Mouse (Mus musculus) liver, embryonic 14.5 days (tissue): Measurements from ENCODE around the gene Ikzf2. TPM values are rescaled to one million over a fixed set of nuclear protein-coding genes. Genes with fewer than 3 reads are reported as not detected.

Experiments used
- ATAC-seq: fragments of 200-750 bp; cut with Nextera tagmentation; 2 replicates; pipeline ENCODE4 v1.8.0; 2017; ENCODE audit warnings: moderate number of reproducible peaks, mild to moderate bottlenecking, moderate library complexity; ENCODE audit not compliant: insufficient read depth
- DNase-seq, 3 experiments: peaks; one replicate each; pipeline ENCODE4 v3.0.0-alpha.2; 2012 to 2013; ENCODE audit warnings: low read depth in 3 of 3, low spot score in 3 of 3
- H3K27ac ChIP-seq: fragments of 300-500 bp; sonication (generic); 2 replicates; pipeline ENCODE4 v1.5.1; 2014; ENCODE audit warnings: moderate library complexity, mild to moderate bottlenecking, control low read depth, inconsistent platforms
- H3K27me3 ChIP-seq: fragments of 300-500 bp; sonication (generic); 2 replicates; pipeline ENCODE4 v1.6.1; 2014; ENCODE audit warnings: mild to moderate bottlenecking, low read length, moderate library complexity; ENCODE audit not compliant: control insufficient read depth, insufficient read depth
- H3K36me3 ChIP-seq: fragments of 300-500 bp; sonication (generic); replicated peaks from 2 replicates; pipeline ENCODE4 v1.6.1; 2014; ENCODE audit warnings: low read depth; ENCODE audit not compliant: control insufficient read depth, insufficient read depth
- H3K4me1 ChIP-seq, 2 experiments: fragments of 200-500 bp in 1 of 2; fragments of 300-500 bp in 1 of 2; sonication (generic) in 1 of 2; replicated peaks; 2 replicates each; pipeline ENCODE4 v1.6.1; 2012 to 2014; ENCODE audit warnings: antibody characterized with exemption in 1 of 2, inconsistent platforms in 1 of 2, low read length in 1 of 2; ENCODE audit not compliant: control insufficient read depth in 2 of 2, insufficient read depth in 2 of 2
- H3K4me2 ChIP-seq: fragments of 300-500 bp; sonication (generic); 2 replicates; pipeline ENCODE4 v1.6.1; 2014; ENCODE audit warnings: low read depth, mild to moderate bottlenecking, control low read depth, moderate library complexity
- H3K4me3 ChIP-seq, 2 experiments: fragments of 200-500 bp in 1 of 2; fragments of 300-500 bp in 1 of 2; sonication (generic) in 1 of 2; 2 replicates each; pipeline ENCODE4 v1.5.1; 2012 to 2014; ENCODE audit warnings: low read depth in 2 of 2, low read length in 2 of 2, mild to moderate bottlenecking in 2 of 2, control low read depth in 1 of 2, inconsistent platforms in 1 of 2, moderate library complexity in 1 of 2; ENCODE audit not compliant: insufficient read depth in 1 of 2
- H3K9ac ChIP-seq: fragments of 300-500 bp; sonication (generic); replicated peaks from 2 replicates; pipeline ENCODE4 v1.6.1; 2014; ENCODE audit warnings: mild to moderate bottlenecking, control low read depth, moderate library complexity
- H3K9me3 ChIP-seq: fragments of 300-500 bp; sonication (generic); 2 replicates; pipeline ENCODE4 v1.6.1; 2016; ENCODE audit warnings: low read length, mixed read lengths; ENCODE audit not compliant: control insufficient read depth
- CTCF ChIP-seq: IDR thresholded peaks from 2 replicates; pipeline ENCODE4 v1.5.1; 2016; ENCODE audit warnings: antibody characterized with exemption, low read depth, control low read depth
- EP300 ChIP-seq: IDR thresholded peaks from 2 replicates; pipeline ENCODE4 v1.6.1; 2016; ENCODE audit warnings: antibody characterized with exemption, low read depth
- WGBS: fragments of 180-500 bp; shearing (Covaris S2); extraction: QIAGEN DNeasy Blood & Tissue Kit; methylation state at CpG from one replicate; pipeline ENCODE4 v1.1.7; 2014; ENCODE audit not compliant: insufficient replicate concordance; 5-methylcytosine and 5-hydroxymethylcytosine counted together
- polyA plus RNA-seq, 2 experiments: library from polyadenylated mRNA; depleted of rRNA in 1 of 2; stranded (reverse) in 1 of 2; unstranded in 1 of 2; fragments of >200 nt; fragmentation: Nextera tagmentation in 1 of 2; extraction: Ambion mirVana in 1 of 2; gene quantifications; 2 replicates each; pipeline versions ENCODE4 v1.2.1 to v1.2.3; 2012 to 2014

Gene Ikzf2
- polyA plus RNA-seq, 2 experiments = 0.19 to 0.30 TPM

- TF ChIP-seq EP300 (peak; percentile 44), CTCF (no peak)
- 23% methylated on average over 3 of the region's 3 CpGs for WGBS
- no peak overlapping the region for H3K4me3 ChIP-seq
- H3K4me1 ChIP-seq = peaks cover 13 to 24% of the 10 kb centered on the region in 2 experiments
- H3K27me3 ChIP-seq = no peaks in the 10 kb centered on the region
- no peaks in the 10 kb centered on the region for H3K36me3 ChIP-seq
- no peak overlapping the region for H3K27ac ChIP-seq
- DNase-seq (no peak), ATAC-seq (peak; percentile 38; the same call in 1 of the 2 replicates)
- no peak overlapping the region for H3K9ac ChIP-seq
- H3K4me2 ChIP-seq = no peak overlapping the region
- no peaks in the 10 kb centered on the region for H3K9me3 ChIP-seq
These were observed 186.7 kb downstream of the Ikzf2 start for GRCm38 (mm10) chr1:69500388-69500787.

- TF ChIP-seq CTCF (no peak), EP300 (no peak)
- peak overlapping the region; percentile 49 for H3K4me2 ChIP-seq
- H3K27me3 ChIP-seq = no peaks in the 10 kb centered on the region
- H3K36me3 ChIP-seq = no peaks in the 10 kb centered on the region
- no peak overlapping the region for H3K27ac ChIP-seq
- peaks cover 13 to 25% of the 10 kb centered on the region in 2 experiments for H3K4me1 ChIP-seq
- ATAC-seq (no peak), DNase-seq (no peak)
- no peak overlapping the region for H3K4me3 ChIP-seq
- H3K9ac ChIP-seq = no peak overlapping the region
- WGBS = 48% methylated on average over 5 of the region's 5 CpGs
- H3K9me3 ChIP-seq = no peaks in the 10 kb centered on the region
These were observed 187.4 kb downstream of the Ikzf2 start for GRCm38 (mm10) chr1:69499652-69500051.

- Histone ChIP-seq H3K4me3 (0 out of 4 replicates have a peak overlapping the region, but pooled peaks of 1 of the 2 experiments have one; percentile 10), H3K4me1 (peaks cover 13 to 25% of the 10 kb centered on the region in 2 experiments), H3K36me3 (no peaks in the 10 kb centered on the region), H3K9me3 (no peaks in the 10 kb centered on the region), H3K27me3 (no peaks in the 10 kb centered on the region), H3K27ac (no peak overlapping the region), H3K4me2 (peak overlapping the region; percentile 49), H3K9ac (no peak overlapping the region; the same call in 1 of the 2 replicates)
- TF ChIP-seq CTCF (no peak), EP300 (no peak)
- ATAC-seq (no peak; the same call in 1 of the 2 replicates), DNase-seq (no peak)
- WGBS = 38% methylated on average over 7 of the region's 7 CpGs
These were observed 188.2 kb downstream of the Ikzf2 start for GRCm38 (mm10) chr1:69498862-69499306.

GRCm38 (mm10) chr1:69496055-69496454 lies 191.0 kb downstream of the Ikzf2 start:
- DNase-seq (peak in 2 of 3 experiments; percentile 36 to 40), ATAC-seq (peak; percentile 80)
- no peak overlapping the region for H3K4me2 ChIP-seq
- no peaks in the 10 kb centered on the region for H3K36me3 ChIP-seq
- no peak overlapping the region for H3K4me3 ChIP-seq
- H3K9ac ChIP-seq = no peak overlapping the region
- TF ChIP-seq EP300 = peak; percentile 80
- no peak for TF ChIP-seq CTCF
- no peak overlapping the region for H3K27ac ChIP-seq
- WGBS = 6% methylated on average over 4 of the region's 4 CpGs
- H3K9me3 ChIP-seq = no peaks in the 10 kb centered on the region
- H3K27me3 ChIP-seq = no peaks in the 10 kb centered on the region
- peaks cover 13 to 28% of the 10 kb centered on the region in 2 experiments for H3K4me1 ChIP-seq

- peaks cover 6 to 15% of the 10 kb centered on the region in 2 experiments for H3K4me1 ChIP-seq
- TF ChIP-seq CTCF = no peak
- no peak for TF ChIP-seq EP300
- 30% methylated on average over 11 of the region's 11 CpGs for WGBS
- H3K4me2 ChIP-seq = no peak overlapping the region
- DNase-seq = no peak
- H3K27ac ChIP-seq = no peak overlapping the region
- H3K4me3 ChIP-seq = no peak overlapping the region
- no peak for ATAC-seq
- H3K27me3 ChIP-seq = no peaks in the 10 kb centered on the region
- no peaks in the 10 kb centered on the region for H3K36me3 ChIP-seq
- no peaks in the 10 kb centered on the region for H3K9me3 ChIP-seq
- H3K9ac ChIP-seq = no peak overlapping the region
These were observed 193.6 kb downstream of the Ikzf2 start for GRCm38 (mm10) chr1:69493309-69494047.
